Mouse (Mus musculus) neural tube, embryonic 10.5 days (tissue): ENCODE results near the gene Sbf2.

Experiments
- DNase-seq: peaks from one replicate; pipeline ENCODE4 v3.0.0-alpha.2; 2017; ENCODE audit warnings: low spot score; ENCODE audit errors: extremely low spot score

The Sbf2 gene

GRCm38 (mm10) chr7:110314401-110314890, 300.3 kb downstream of the Sbf2 start:
- DNase-seq = no peak

GRCm38 (mm10) chr7:110313392-110314055, 301.2 kb downstream of the Sbf2 start:
- DNase-seq = no peak

DNA sequence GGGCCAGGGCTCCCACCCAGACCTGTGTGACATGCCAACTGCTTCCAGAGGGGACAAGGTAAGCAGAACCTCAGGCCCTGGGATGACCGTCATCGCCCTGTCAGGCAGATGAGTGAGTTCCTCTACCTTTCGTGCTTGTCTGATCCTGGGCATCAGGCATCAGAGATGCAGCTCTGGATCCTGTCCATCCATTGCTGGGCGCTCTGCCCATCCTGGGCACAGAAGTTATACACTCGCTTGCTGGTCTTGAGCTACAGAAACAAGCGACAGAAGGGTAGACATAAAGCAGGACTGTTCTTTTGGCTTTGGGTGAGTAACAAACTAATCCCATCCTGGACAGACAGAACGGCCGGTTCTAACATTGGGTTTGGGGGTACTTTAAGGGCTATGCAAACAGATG, 305.5 kb downstream of the Sbf2 start:
- DNase-seq = no peak

DNA sequence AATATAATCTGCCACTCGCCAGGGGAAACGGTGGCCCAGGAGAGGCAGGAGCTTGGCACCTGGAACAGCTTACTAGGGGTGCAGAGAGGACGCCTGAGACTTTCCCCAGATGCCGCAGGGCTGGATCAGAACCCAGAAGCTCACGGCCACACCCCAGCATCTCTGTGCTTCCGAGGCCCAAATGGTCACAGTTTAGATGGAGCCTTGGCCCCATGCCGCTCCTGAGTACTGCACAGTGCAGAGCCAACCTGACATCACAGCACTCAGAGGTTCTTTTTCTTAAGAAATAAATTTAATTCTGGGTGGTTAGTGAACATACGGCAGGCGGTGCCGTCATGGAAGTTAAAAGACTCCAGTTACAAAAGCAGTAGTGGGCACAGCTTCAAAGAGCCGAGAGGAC, 307.0 kb downstream of the Sbf2 start:
- DNase-seq = no peak

GRCm38 (mm10) chr7:110306281-110306680, 308.4 kb downstream of the Sbf2 start:
- DNase-seq = no peak

DNA sequence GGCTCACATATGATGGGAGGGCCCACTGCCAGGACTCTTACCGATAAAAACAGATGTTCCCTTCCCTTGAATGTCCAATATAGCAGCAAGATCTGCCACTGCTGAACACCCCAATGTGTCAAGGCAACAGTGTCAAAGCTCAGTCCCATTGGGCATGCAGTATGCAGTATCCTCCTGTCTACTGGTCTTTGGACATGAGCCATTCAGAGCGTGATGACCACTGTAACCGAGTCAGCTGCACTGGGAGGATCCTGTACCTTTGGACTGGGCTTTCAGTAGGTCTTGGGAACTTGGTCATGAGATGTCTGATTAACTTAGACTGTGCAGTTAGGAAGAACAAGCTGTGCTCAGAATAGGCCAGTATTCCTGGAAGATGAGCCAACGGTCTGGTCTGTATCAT, 309.2 kb downstream of the Sbf2 start:
- DNase-seq = no peak

GRCm38 (mm10) chr7:110302886-110303285, 311.8 kb downstream of the Sbf2 start:
- DNase-seq = no peak

DNA sequence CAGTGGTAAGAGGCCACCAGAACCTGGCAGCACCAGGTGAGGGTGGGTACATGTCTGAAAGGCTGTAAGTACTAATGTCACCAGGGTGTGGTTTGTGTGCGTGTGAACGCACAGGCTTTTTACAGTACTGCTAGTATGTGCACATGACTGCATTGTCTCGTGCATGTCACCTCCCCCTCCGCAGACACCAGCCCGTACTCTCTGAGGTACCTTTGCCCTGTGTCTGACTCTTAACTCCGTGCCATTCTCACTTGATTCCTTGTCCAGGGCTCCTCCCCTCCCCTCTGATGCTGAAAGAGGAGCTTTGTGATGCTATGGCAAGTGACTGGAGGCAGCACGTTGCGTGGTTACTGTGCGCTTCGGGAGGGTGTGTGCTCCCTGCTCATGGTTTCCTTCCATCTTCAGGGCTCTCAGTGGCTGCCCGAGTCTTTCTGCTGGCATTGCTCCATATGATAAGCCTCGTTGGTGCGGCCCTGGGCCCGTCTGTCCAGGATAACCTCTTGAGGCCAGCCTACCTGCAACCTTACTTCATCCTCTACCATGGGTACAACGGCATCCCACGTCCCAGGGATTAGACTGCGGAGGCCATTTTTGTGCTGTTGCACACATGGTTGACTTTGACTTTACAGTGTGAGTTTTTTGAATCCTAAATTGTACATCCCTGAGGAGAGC, 315.8 kb downstream of the Sbf2 start:
- no peak for DNase-seq

- DNase-seq = peak; percentile 17
These were observed 316.6 kb downstream of the Sbf2 start for GRCm38 (mm10) chr7:110298090-110298489.

- DNase-seq = no peak
These were observed 317.1 kb downstream of the Sbf2 start for GRCm38 (mm10) chr7:110297611-110298010.

DNA sequence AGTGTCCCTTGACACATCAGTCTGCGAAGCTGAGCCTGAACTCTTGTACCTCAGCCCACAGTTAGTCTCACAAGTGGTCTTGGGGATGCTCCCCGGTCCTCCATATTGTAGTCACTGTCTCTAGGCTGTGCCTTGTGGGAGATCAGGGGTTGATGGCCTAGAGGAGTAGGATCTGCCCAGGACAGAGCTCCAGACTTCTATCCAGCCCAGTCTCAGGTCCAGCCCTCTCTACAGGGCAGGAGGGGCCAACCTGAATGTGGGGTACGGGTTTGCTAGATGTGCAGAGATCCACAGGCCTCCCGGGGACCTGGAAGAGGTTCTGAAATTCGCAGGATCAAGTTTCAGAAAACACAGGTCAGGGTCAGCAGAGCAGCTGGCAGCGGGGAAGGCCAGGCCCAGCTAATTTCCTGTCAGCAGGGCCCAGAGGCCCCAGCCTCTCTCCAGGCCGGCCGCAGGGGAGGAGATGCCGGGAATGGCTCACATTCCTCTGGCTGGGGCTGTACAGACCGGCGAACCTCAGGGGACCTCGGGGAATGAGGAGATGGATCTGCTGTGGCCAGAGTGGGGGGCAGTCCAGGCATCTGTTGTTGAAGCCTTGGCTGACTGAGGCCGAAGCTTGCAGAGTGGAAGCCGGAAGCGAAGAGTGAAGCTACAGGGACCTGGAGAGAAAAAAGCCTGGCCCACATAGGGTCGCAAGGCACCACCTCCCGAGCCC, 317.7 kb downstream of the Sbf2 start:
- DNase-seq = peak; percentile 80

- DNase-seq = no peak
These were observed 325.1 kb downstream of the Sbf2 start for GRCm38 (mm10) chr7:110289647-110290046.

GRCm38 (mm10) chr7:110288731-110289191, 326.0 kb downstream of the Sbf2 start:
- DNase-seq = no peak

GRCm38 (mm10) chr7:110288191-110288604, 326.5 kb downstream of the Sbf2 start:
- no peak for DNase-seq

GRCm38 (mm10) chr7:110287476-110288071, 327.1 kb downstream of the Sbf2 start:
- no peak for DNase-seq

- DNase-seq = peak; percentile 87
These were observed 327.8 kb downstream of the Sbf2 start for GRCm38 (mm10) chr7:110286838-110287475.

DNA sequence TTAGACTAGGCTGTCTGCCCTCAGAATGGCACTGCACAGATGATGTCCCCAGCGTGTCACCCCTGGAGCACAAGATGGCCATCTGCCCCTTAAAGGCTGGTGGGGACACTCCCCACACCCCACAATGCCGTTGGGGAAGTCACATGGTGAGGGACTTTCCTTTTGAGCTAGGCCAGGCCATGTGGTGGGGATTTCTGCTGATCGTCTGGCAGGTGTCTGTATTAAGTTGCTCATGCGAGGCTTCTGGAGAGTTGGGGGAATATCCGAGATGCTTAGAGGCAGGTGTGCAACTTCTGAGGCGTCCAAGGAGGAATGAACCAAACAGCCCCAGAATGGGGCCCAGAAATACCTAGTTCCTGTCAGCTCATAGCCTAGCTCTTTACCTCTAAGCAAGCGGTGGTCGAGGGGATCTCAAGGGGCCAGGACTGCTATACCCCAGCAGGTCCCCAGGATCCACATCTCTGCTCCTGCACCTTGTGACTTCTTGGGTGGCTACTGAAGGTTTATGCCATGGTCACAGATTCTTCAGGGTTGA, 328.5 kb downstream of the Sbf2 start:
- DNase-seq = no peak

DNA sequence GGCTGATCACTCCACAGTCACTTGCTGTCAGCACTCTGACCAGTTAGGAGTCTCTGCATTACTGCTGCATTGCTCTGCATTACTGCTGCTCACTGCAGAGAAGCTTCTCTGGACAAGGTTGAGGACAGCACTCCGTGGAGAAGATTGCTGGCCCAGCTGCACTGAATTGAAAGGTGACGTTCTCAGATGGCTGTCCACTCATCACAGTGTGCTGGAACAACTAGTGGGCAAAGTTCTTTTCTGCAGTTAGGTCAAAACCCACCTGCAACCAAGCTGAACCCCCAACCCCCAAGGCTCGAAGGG, 328.9 kb downstream of the Sbf2 start:
- no peak for DNase-seq

DNA sequence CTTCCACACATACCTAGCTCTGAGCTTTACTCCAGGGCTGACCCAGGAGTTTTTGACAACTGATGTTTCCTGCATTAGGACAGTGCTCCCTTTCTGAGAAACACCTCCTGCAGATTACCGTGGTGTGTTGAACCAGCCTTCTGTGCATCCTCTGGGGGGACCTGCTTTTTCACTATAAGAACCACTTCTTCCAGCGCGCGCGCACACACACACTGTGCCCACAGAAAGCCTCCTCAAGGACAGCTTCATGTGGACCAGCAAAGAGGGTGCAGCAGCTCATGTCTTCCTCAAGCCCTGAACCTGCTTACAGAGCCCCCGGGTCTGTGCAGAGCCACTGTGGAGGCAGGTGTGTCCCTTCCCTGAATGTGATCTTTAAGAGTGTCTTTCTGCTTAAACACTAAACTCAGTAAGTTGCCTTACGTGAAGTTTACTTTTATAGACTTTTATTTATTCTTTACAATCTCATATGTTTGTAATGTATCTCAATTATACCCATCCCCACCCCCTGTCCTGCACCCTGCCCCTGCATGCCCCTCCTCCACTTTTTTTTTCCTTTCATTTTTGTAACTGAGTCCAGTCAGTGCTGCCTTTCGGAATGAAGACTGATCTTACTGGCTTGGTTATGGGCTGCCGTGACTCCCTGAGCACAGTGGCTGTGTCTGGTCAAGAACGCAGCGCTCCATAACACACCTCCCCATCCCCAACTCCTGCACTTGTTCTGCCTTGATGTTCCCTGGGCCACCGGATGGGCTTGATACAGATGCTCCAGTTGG, 329.5 kb downstream of the Sbf2 start:
- DNase-seq = no peak

GRCm38 (mm10) chr7:110283484-110284275, 331.0 kb downstream of the Sbf2 start:
- DNase-seq = no peak
